Mouse (Mus musculus): Measurements from ENCODE around the gene Abca3. TPM values are rescaled to one million over a fixed set of nuclear protein-coding genes. Genes with fewer than 3 reads are reported as not detected.
A peak's percentile ranks its signal among the peaks of the same experiment; 100 is the strongest.
"Not testable (repeated sequence)": the region's sequence is repeated elsewhere in the genome, so short reads cannot be mapped to it uniquely, and the experiment has no call there.

Abca3 gene
- polyA plus RNA-seq, 1 experiment from 2014 or later: 29.4 TPM

DNA sequence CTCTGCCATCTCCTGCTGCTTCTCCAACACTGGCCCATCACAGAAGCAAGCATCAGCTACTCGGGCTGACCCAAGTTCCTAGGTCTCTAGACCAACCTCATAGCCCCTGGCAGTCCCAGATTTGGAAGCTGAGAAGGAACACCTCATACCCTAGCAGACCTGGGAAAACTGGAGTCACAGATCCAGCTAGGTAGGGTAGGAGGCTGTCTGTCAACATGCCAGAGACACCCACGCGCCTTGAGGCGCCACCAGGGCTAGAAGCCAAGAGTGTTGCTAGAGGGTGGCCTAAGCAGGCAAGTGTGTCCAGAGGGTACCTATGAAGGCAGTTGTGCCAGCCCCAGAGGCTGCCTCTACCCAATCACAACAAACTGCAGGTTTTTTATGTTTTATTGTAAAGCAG is 91.7 kb downstream of the Abca3 start:
- H3K36me3 ChIP-seq: peaks cover 88% of the 10 kb centered on the region
- no peak overlapping the region for H3K4me3 ChIP-seq (replicated peaks)
- H3K4me2 ChIP-seq: no peak overlapping the region
- H3K27ac ChIP-seq (replicated peaks): no peak overlapping the region
- no peaks in the 10 kb centered on the region for H3K27me3 ChIP-seq (replicated peaks)
- no peaks in the 10 kb centered on the region for H3K9me3 ChIP-seq (replicated peaks)
- H3K4me1 ChIP-seq: no peaks in the 10 kb centered on the region
- 94% methylated on average over 4 of the region's 4 CpGs for WGBS
- no peak for ATAC-seq (ENCODE audit: low FRiP score)
- no peak overlapping the region for H3K9ac ChIP-seq (replicated peaks)

DNA sequence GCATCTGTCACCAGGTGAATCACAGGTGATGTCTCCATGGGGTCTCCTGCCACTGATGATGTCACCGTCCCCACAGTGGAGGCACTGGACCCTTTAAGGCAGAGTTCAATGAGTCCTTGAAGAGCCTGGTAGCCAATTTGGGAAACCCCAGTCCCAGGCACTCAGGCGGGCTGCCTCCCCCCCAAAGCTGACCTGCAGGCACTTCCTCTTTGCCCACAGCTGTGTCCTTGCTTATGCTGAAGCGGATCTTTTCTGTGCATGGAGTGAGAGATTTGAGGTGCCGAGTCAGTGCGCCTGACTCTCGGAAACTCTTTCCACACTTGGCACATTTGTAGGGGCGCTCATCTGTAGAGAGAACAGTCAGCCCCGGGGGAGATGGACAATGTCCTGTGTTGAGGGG is 94.8 kb downstream of the Abca3 start:
- H3K27ac ChIP-seq (replicated peaks): no peak overlapping the region
- 98% methylated on average over 8 of the region's 8 CpGs for WGBS
- ATAC-seq (ENCODE audit: low FRiP score): no peak

DNA sequence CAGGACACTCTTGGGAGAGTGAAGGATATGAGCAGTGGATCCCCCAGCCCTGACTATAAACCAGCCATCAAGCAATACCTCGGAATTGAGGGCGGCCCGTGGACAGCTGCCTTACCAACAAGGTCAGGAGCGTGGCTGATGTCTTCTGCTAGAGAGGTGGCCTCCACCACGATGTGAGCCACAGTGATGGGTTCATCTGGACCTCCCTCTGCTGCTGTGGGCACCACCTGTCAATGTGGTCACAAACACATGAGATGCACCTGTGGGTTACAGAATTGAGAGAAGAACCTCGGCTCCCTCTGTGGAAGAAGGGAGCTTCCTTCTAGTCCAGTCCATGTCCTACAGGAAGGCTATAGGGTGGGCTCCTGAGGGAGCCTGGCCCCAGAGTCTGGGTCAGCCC is 97.8 kb downstream of the Abca3 start:
- no peak overlapping the region for H3K9ac ChIP-seq (replicated peaks)
- H3K4me1 ChIP-seq: peaks cover 32% of the 10 kb centered on the region
- no peak overlapping the region for H3K27ac ChIP-seq (replicated peaks)
- H3K27me3 ChIP-seq (replicated peaks): no peaks in the 10 kb centered on the region
- H3K4me2 ChIP-seq: no peak overlapping the region
- H3K4me3 ChIP-seq (replicated peaks): no peak overlapping the region
- ATAC-seq (ENCODE audit: low FRiP score): no peak
- H3K36me3 ChIP-seq: peaks cover 70% of the 10 kb centered on the region
- 91% methylated on average over 6 of the region's 6 CpGs for WGBS
- no peaks in the 10 kb centered on the region for H3K9me3 ChIP-seq (replicated peaks)

More for the DNA sequence above, 94.8 kb downstream of the Abca3 start:
- Histone ChIP-seq H3K9ac (replicated peaks) (no peak overlapping the region), H3K4me1 (0 out of 2 replicates have a peak, but pooled peaks cover 5% of the 10 kb centered on the region), H3K36me3 (peaks cover 92% of the 10 kb centered on the region), H3K4me3 (replicated peaks) (no peak overlapping the region), H3K4me2 (no peak overlapping the region), H3K9me3 (replicated peaks) (no peaks in the 10 kb centered on the region), H3K27me3 (replicated peaks) (no peaks in the 10 kb centered on the region)

DNA sequence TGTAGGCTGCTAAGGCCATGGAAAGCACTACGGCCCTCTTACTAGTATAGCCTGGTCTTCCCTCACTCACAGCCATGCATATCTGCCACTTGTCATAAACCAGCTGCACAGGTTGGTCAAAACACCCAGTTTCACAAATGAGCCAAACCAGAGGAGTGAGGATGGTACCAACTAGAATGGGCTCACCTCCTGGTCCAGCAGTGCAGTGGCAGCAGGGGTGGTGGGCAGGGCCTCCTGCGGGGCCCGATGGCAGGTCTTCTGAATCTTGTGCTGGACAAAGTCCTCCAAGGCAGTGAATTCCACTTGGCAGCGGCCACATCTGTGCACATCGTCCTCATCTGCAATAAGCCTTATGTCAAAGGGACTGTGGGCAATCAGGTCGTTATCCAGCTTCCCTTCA is 99.5 kb downstream of the Abca3 start:
- Histone ChIP-seq H3K27me3 (replicated peaks) (no peaks in the 10 kb centered on the region), H3K27ac (replicated peaks) (no peak overlapping the region), H3K4me2 (no peak overlapping the region), H3K4me3 (replicated peaks) (no peak overlapping the region), H3K36me3 (peaks cover 53% of the 10 kb centered on the region), H3K9me3 (replicated peaks) (no peaks in the 10 kb centered on the region), H3K9ac (replicated peaks) (no peak overlapping the region), H3K4me1 (peaks cover 39% of the 10 kb centered on the region)
- ATAC-seq (ENCODE audit: low FRiP score): no peak
- 88% methylated on average over 6 of the region's 6 CpGs for whole genome bisulfite sequencing

DNA sequence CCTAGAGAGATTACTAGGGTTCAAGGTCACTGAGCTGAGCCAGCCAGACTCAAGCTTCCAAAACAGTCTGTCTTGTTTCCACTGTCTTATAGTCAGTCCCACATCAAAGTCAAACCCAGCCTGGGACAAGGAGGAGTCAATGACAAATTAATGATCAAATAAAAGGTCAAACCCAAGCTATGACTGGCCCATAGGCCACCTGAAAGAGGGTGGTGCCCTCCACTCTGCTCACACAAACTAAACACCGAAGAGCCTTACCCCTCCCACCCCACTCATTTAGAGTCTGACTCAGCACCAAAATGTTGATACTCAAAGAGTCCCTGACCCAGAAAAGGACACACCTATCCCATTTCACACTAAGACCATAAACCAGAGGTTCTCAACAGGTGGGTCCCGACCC is 101.6 kb downstream of the Abca3 start:
- Histone ChIP-seq H3K9me3 (replicated peaks) (no peaks in the 10 kb centered on the region), H3K36me3 (peaks cover 32% of the 10 kb centered on the region), H3K4me2 (peak overlapping the region; percentile 67), H3K9ac (replicated peaks) (no peak overlapping the region), H3K4me1 (peaks cover 39% of the 10 kb centered on the region), H3K4me3 (replicated peaks) (peak overlapping the region; percentile 72), H3K27me3 (replicated peaks) (no peaks in the 10 kb centered on the region), H3K27ac (replicated peaks) (no peak overlapping the region)
- 87% methylated on average over 2 of the region's 2 CpGs for WGBS
- no peak for ATAC-seq (ENCODE audit: low FRiP score)

DNA sequence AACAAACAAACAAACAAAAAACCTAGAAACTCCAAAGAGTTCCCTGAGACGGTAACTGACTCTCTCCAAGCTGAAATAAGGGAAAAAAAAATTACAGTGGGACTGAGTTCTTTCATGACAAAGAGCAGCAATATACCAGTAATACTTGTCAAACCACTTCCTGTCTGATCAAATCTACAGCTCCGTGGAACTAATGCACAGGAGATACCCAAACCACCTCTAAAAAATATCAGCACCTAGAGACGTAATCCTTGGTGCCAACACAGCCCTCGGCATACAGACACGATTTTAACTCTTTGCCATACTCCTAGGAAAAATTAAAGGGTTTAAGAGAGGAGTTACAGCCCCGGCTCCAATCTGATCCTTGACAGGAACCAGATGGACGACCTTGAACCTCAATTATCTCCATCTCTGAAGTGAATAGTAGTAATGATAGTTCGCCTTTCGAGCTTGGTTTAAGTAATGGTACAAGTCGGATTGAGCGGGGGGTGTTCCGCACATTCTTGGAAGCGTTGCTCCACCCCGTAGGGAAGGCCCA is 102.5 kb downstream of the Abca3 start:
- H3K36me3 ChIP-seq: peaks cover 23% of the 10 kb centered on the region
- peak overlapping the region; percentile 92 for H3K27ac ChIP-seq (replicated peaks)
- H3K27me3 ChIP-seq (replicated peaks): no peaks in the 10 kb centered on the region
- no peak for ATAC-seq (ENCODE audit: low FRiP score)
- H3K9me3 ChIP-seq (replicated peaks): no peaks in the 10 kb centered on the region
- peak overlapping the region; percentile 67 for H3K4me2 ChIP-seq
- H3K4me1 ChIP-seq: peaks cover 39% of the 10 kb centered on the region
- H3K9ac ChIP-seq (replicated peaks): peak overlapping the region; percentile 95
- 8% methylated on average over 14 of the region's 14 CpGs for WGBS
- H3K4me3 ChIP-seq (replicated peaks): peak overlapping the region; percentile 72

DNA sequence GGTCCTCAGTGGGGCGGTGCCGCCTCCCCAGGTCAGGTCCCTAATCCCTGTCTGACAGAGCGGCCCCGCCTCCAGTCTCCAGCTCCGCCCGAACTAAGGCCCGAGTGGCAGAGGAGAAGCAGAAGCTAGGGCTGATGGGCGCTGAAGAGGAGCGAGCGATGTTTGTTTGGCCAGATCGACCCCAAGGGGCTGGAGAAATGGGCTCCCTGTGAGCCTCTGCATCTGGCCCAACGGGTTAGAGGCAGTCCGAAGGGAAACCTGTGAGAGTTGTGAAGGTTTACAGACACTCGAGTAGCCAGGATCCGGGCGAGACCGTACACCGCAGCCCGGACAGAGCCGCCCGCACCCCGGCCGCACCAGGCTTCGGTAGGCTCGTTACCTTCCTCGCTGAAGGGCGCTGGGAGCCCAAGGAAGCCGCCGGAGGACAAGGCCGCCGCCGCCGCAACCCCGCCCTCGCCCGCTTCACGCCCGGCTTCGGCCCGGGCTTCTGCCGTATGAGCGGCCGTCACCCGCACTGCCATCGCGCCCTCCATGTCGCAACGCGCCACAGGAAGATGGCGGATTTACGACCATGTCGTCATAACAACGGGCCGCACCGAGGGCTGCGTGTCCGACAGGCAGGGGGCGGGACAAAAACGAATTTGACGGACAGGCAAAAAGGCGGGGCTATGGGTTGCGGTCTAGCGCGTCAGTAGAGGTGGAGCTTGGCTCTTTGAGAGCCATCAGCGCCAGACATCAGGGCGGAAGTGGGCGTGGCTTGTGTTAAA is 103.2 kb downstream of the Abca3 start:
- H3K4me3 ChIP-seq (replicated peaks): peak overlapping the region; percentile 72
- under 1% methylated on average over 67 of the region's 67 CpGs for WGBS
- peak overlapping the region; percentile 95 for H3K9ac ChIP-seq (replicated peaks)
- no peaks in the 10 kb centered on the region for H3K27me3 ChIP-seq (replicated peaks)
- H3K4me1 ChIP-seq: peaks cover 39% of the 10 kb centered on the region
- peak overlapping the region; percentile 92 for H3K27ac ChIP-seq (replicated peaks)
- ATAC-seq (ENCODE audit: low FRiP score): peak; percentile 96
- H3K4me2 ChIP-seq: peak overlapping the region; percentile 67
- H3K36me3 ChIP-seq: peaks cover 17% of the 10 kb centered on the region; the same call in 1 of the 2 replicates
- H3K9me3 ChIP-seq (replicated peaks): no peaks in the 10 kb centered on the region

DNA sequence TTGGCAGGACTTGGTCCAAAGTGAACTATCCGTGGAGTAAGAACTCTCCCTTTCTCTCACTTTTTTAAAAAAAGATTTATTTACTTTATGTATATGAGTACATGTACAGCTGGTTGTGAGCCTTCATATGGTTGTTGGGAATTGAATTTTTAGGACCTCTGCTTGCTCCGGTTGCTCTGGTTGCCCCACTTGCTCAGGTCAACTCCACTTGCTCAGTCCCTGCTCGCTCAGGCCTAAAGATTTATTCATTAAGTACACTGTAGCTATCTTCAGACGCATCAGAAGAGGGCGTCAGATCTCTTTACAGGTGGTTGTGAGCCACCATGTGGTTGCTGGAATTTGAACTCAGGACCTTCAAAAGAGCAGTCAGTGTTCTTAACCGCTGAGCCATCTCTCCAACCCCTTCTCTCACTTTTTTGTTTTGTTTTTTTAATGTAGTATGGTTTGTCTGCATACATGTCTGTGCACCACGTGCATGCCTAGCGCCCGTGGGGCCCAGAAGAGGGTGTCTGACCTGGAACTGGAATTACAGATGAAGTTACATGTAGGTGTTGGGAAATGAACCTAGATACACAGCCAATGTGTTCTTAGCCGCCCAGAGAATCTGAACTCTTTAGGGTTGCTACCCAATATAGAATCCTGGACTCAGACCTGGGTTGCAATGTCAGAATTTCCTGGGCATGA is 103.9 kb downstream of the Abca3 start:
- peak; percentile 23 for ATAC-seq (ENCODE audit: low FRiP score)
- H3K27me3 ChIP-seq (replicated peaks); H3K9me3 ChIP-seq (replicated peaks); H3K36me3 ChIP-seq; H3K9ac ChIP-seq (replicated peaks): not testable (repeated sequence)
- Histone ChIP-seq H3K4me1 (peaks cover 39% of the 10 kb centered on the region), H3K4me2 (peak overlapping the region; percentile 67), H3K4me3 (replicated peaks) (peak overlapping the region; percentile 72), H3K27ac (replicated peaks) (peak overlapping the region; percentile 48)
- WGBS: 51% methylated on average over 10 of the region's 10 CpGs

Small RNA genes lying within 50 kb of the gene (microRNA-seq; reads per million reads assigned to microRNA genes)
- not detected for gene Gm24427

Other genes with a start within 250 kb of the Abca3 start
- 63.9 and 68.9 TPM in 2 replicates for gene Pdpk1, start 201.0 kb upstream of the Abca3 start, polyA plus RNA-seq (2015; fragmentation: Nextera tagmentation; extraction: Ambion mirVana)
- gene Amdhd2, start 188.2 kb upstream of the Abca3 start, polyA plus RNA-seq (2015; fragmentation: Nextera tagmentation; extraction: Ambion mirVana): 35.7 and 37.8 TPM in 2 replicates
- gene Atp6v0c, start 182.2 kb upstream of the Abca3 start, polyA plus RNA-seq (2015; fragmentation: Nextera tagmentation; extraction: Ambion mirVana): 1,457 and 1,659 TPM in 2 replicates
- gene Tbc1d24, start 146.4 kb upstream of the Abca3 start, polyA plus RNA-seq (2015; fragmentation: Nextera tagmentation; extraction: Ambion mirVana): 21.0 and 24.0 TPM in 2 replicates
- gene Ntn3, start 142.4 kb upstream of the Abca3 start, polyA plus RNA-seq (2015; fragmentation: Nextera tagmentation; extraction: Ambion mirVana): 5.9 and 6.0 TPM in 2 replicates
- 8.8 and 10.7 TPM in 2 replicates for gene Tedc2, start 131.1 kb upstream of the Abca3 start, polyA plus RNA-seq (2015; fragmentation: Nextera tagmentation; extraction: Ambion mirVana)
- gene Ccnf, start 100.5 kb upstream of the Abca3 start, polyA plus RNA-seq (2015; fragmentation: Nextera tagmentation; extraction: Ambion mirVana): 13.4 and 26.3 TPM in 2 replicates
- 0.70 and 1.3 TPM in 2 replicates for gene Abca17, start 882 bp upstream of the Abca3 start, polyA plus RNA-seq (2015; fragmentation: Nextera tagmentation; extraction: Ambion mirVana)
- 289 and 293 TPM in 2 replicates for gene Rnps1, start 62.6 kb downstream of the Abca3 start, polyA plus RNA-seq (2015; fragmentation: Nextera tagmentation; extraction: Ambion mirVana)
- gene Eci1, start 74.7 kb downstream of the Abca3 start, polyA plus RNA-seq (2015; fragmentation: Nextera tagmentation; extraction: Ambion mirVana): 51.5 and 58.8 TPM in 2 replicates
- 5.4 and 8.7 TPM in 2 replicates for gene Dnase1l2, start 91.2 kb downstream of the Abca3 start, polyA plus RNA-seq (2015; fragmentation: Nextera tagmentation; extraction: Ambion mirVana)
- 46.3 and 49.5 TPM in 2 replicates for gene E4f1, start 118.4 kb downstream of the Abca3 start, polyA plus RNA-seq (2015; fragmentation: Nextera tagmentation; extraction: Ambion mirVana)
- 76.1 and 79.7 TPM in 2 replicates for gene Pgp, start 118.4 kb downstream of the Abca3 start, polyA plus RNA-seq (2015; fragmentation: Nextera tagmentation; extraction: Ambion mirVana)
- 0.73 TPM in 1 of 2 replicates, not detected in the other for gene Bricd5, start 121.9 kb downstream of the Abca3 start, polyA plus RNA-seq (2015; fragmentation: Nextera tagmentation; extraction: Ambion mirVana)
- 29.5 and 33.1 TPM in 2 replicates for gene Mlst8, start 127.1 kb downstream of the Abca3 start, polyA plus RNA-seq (2015; fragmentation: Nextera tagmentation; extraction: Ambion mirVana)
- 42.7 and 53.4 TPM in 2 replicates for gene Caskin1, start 136.7 kb downstream of the Abca3 start, polyA plus RNA-seq (2015; fragmentation: Nextera tagmentation; extraction: Ambion mirVana)
- gene Traf7, start 176.0 kb downstream of the Abca3 start, polyA plus RNA-seq (2015; fragmentation: Nextera tagmentation; extraction: Ambion mirVana): 83.2 and 89.4 TPM in 2 replicates
- 6.1 and 9.1 TPM in 2 replicates for gene Rab26, start 182.3 kb downstream of the Abca3 start, polyA plus RNA-seq (2015; fragmentation: Nextera tagmentation; extraction: Ambion mirVana)
- 31.2 and 31.7 TPM in 2 replicates for gene Pkd1, start 197.9 kb downstream of the Abca3 start, polyA plus RNA-seq (2015; fragmentation: Nextera tagmentation; extraction: Ambion mirVana)

Measured in neural tube, embryonic 15.5 days (tissue).